Mouse (Mus musculus) neural tube, embryonic 15.5 days (tissue): ENCODE results near the gene Lamp1. TPM values are rescaled to one million over a fixed set of nuclear protein-coding genes. Genes with fewer than 3 reads are reported as not detected.

ENCODE experiments used
- ATAC-seq: fragments of 200-750 bp; cut with Nextera tagmentation; 2 replicates; pipeline ENCODE4 v1.8.0; 2017; ENCODE audit warnings: mild to moderate bottlenecking, moderate TSS enrichment, moderate library complexity; ENCODE audit not compliant: low FRiP score
- H3K27ac ChIP-seq: fragments of 300-500 bp; sonication (generic); replicated peaks from 2 replicates; pipeline ENCODE4 v1.5.1; 2015; ENCODE audit warnings: mild to moderate bottlenecking, inconsistent platforms
- H3K27me3 ChIP-seq: fragments of 300-500 bp; sonication (generic); replicated peaks from 2 replicates; pipeline ENCODE4 v1.6.1; 2015; ENCODE audit warnings: inconsistent platforms
- H3K36me3 ChIP-seq: fragments of 300-500 bp; sonication (generic); 2 replicates; pipeline ENCODE4 v1.6.1; 2015; ENCODE audit warnings: inconsistent platforms
- H3K4me1 ChIP-seq: fragments of 300-500 bp; sonication (generic); 2 replicates; pipeline ENCODE4 v1.6.1; 2015; ENCODE audit warnings: inconsistent platforms
- H3K4me2 ChIP-seq: fragments of 300-500 bp; sonication (generic); 2 replicates; pipeline ENCODE4 v1.6.1; 2015; ENCODE audit warnings: inconsistent platforms, mild to moderate bottlenecking, moderate library complexity
- H3K4me3 ChIP-seq: fragments of 300-500 bp; sonication (generic); replicated peaks from 2 replicates; pipeline ENCODE4 v1.5.1; 2015; ENCODE audit warnings: mild to moderate bottlenecking, inconsistent platforms
- H3K9ac ChIP-seq: fragments of 300-500 bp; sonication (generic); replicated peaks from 2 replicates; pipeline ENCODE4 v1.6.1; 2015; ENCODE audit warnings: mild to moderate bottlenecking, inconsistent platforms
- H3K9me3 ChIP-seq: fragments of 300-500 bp; sonication (generic); replicated peaks from 2 replicates; pipeline ENCODE4 v1.6.1; 2016; ENCODE audit warnings: inconsistent platforms
- WGBS: fragments of 180-500 bp; shearing (Covaris S2); methylation state at CpG from one replicate; pipeline ENCODE4 v1.1.7; 2015; ENCODE audit warnings: mixed read lengths; 5-methylcytosine and 5-hydroxymethylcytosine counted together
- polyA plus RNA-seq: library from polyadenylated mRNA; unstranded; fragments of >200 nt; fragmentation: Nextera tagmentation; extraction: Ambion mirVana; gene quantifications from 2 replicates; pipeline ENCODE4 v1.2.1, GENCODE M21; 2015

Gene Lamp1
- polyA plus RNA-seq, 1 experiment from 2014 or later, result 286 TPM

- Histone ChIP-seq H3K4me2 (no peak overlapping the region), H3K27me3 (no peaks in the 10 kb centered on the region), H3K9me3 (no peaks in the 10 kb centered on the region), H3K4me1 (no peaks in the 10 kb centered on the region), H3K36me3 (no peaks in the 10 kb centered on the region; the same call in 1 of the 2 replicates), H3K9ac (no peak overlapping the region), H3K4me3 (no peak overlapping the region), H3K27ac (no peak overlapping the region)
- no peak for ATAC-seq
- WGBS, result 84% methylated on average over 8 of the region's 8 CpGs
These were observed 27.9 kb downstream of the Lamp1 start for GRCm38 (mm10) chr8:13186819-13187218.

GRCm38 (mm10) chr8:13187229-13187628, 28.3 kb downstream of the Lamp1 start:
- Histone ChIP-seq H3K4me1 (no peaks in the 10 kb centered on the region), H3K9ac (no peak overlapping the region), H3K36me3 (no peaks in the 10 kb centered on the region; the same call in 1 of the 2 replicates), H3K9me3 (no peaks in the 10 kb centered on the region), H3K4me3 (no peak overlapping the region), H3K27me3 (no peaks in the 10 kb centered on the region), H3K4me2 (no peak overlapping the region), H3K27ac (no peak overlapping the region)
- ATAC-seq, result no peak
- WGBS, result 85% methylated on average over 9 of the region's 9 CpGs

GRCm38 (mm10) chr8:13187638-13188037, 28.7 kb downstream of the Lamp1 start:
- 60% methylated on average over 7 of the region's 7 CpGs for WGBS
- Histone ChIP-seq H3K27me3 (no peaks in the 10 kb centered on the region), H3K9ac (no peak overlapping the region), H3K4me3 (no peak overlapping the region), H3K4me1 (no peaks in the 10 kb centered on the region), H3K27ac (no peak overlapping the region), H3K4me2 (no peak overlapping the region), H3K36me3 (no peaks in the 10 kb centered on the region; the same call in 1 of the 2 replicates), H3K9me3 (no peaks in the 10 kb centered on the region)
- no peak for ATAC-seq

- Histone ChIP-seq H3K36me3 (no peaks in the 10 kb centered on the region; the same call in 1 of the 2 replicates), H3K9ac (no peak overlapping the region), H3K27me3 (no peaks in the 10 kb centered on the region), H3K4me1 (no peaks in the 10 kb centered on the region), H3K4me3 (no peak overlapping the region), H3K4me2 (no peak overlapping the region), H3K9me3 (no peaks in the 10 kb centered on the region), H3K27ac (no peak overlapping the region)
- WGBS, result 91% methylated on average over 13 of the region's 13 CpGs
- no peak for ATAC-seq
These were observed 29.1 kb downstream of the Lamp1 start for GRCm38 (mm10) chr8:13188052-13188555.

- Histone ChIP-seq H3K27me3 (no peaks in the 10 kb centered on the region), H3K4me1 (no peaks in the 10 kb centered on the region)
These were observed 29.9 kb downstream of the Lamp1 start for GRCm38 (mm10) chr8:13188857-13189256.

GRCm38 (mm10) chr8:13190235-13190634, 31.3 kb downstream of the Lamp1 start:
- Histone ChIP-seq H3K27me3 (no peaks in the 10 kb centered on the region), H3K4me2 (no peak overlapping the region), H3K4me3 (no peak overlapping the region), H3K36me3 (no peaks in the 10 kb centered on the region; the same call in 1 of the 2 replicates), H3K9ac (no peak overlapping the region), H3K4me1 (no peaks in the 10 kb centered on the region), H3K9me3 (no peaks in the 10 kb centered on the region), H3K27ac (no peak overlapping the region)
- no peak for ATAC-seq
- 90% methylated on average over 8 of the region's 8 CpGs for WGBS

More at GRCm38 (mm10) chr8:13188857-13189256, 29.9 kb downstream of the Lamp1 start:
- Histone ChIP-seq H3K9me3 (no peaks in the 10 kb centered on the region), H3K9ac (no peak overlapping the region), H3K4me2 (no peak overlapping the region), H3K27ac (no peak overlapping the region), H3K4me3 (no peak overlapping the region), H3K36me3 (no peaks in the 10 kb centered on the region; the same call in 1 of the 2 replicates)
- no peak for ATAC-seq
- 94% methylated on average over 1 of the region's 1 CpGs for WGBS

GRCm38 (mm10) chr8:13194818-13195217, 35.9 kb downstream of the Lamp1 start:
- Histone ChIP-seq H3K36me3 (no peaks in the 10 kb centered on the region), H3K9me3 (no peaks in the 10 kb centered on the region), H3K4me2 (no peak overlapping the region), H3K4me1 (peaks cover 5% of the 10 kb centered on the region), H3K4me3 (no peak overlapping the region), H3K9ac (no peak overlapping the region), H3K27me3 (no peaks in the 10 kb centered on the region), H3K27ac (no peak overlapping the region)
- WGBS, result 40% methylated on average over 10 of the region's 10 CpGs
- ATAC-seq, result no peak

GRCm38 (mm10) chr8:13197493-13197892, 38.5 kb downstream of the Lamp1 start:
- Histone ChIP-seq H3K4me3 (no peak overlapping the region), H3K27me3 (peaks cover 17% of the 10 kb centered on the region), H3K4me2 (no peak overlapping the region), H3K27ac (no peak overlapping the region), H3K9ac (no peak overlapping the region), H3K9me3 (no peaks in the 10 kb centered on the region), H3K36me3 (no peaks in the 10 kb centered on the region), H3K4me1 (peaks cover 18% of the 10 kb centered on the region)
- ATAC-seq, result no peak
- WGBS, result 89% methylated on average over 5 of the region's 5 CpGs

GRCm38 (mm10) chr8:13199385-13200061, 40.6 kb downstream of the Lamp1 start:
- no peaks in the 10 kb centered on the region for H3K9me3 ChIP-seq

GRCm38 (mm10) chr8:13200301-13201012, 41.5 kb downstream of the Lamp1 start, which contains the start of gene Grtp1:
Grtp1 (minus strand) TSS chr8:13200620.
- H3K27me3 ChIP-seq, result peaks cover 27% of the 10 kb centered on the region
- H3K9me3 ChIP-seq, result no peaks in the 10 kb centered on the region
- peak; percentile 72 for ATAC-seq
- H3K27ac ChIP-seq, result no peak within 1 kb of the TSS
- H3K4me2 ChIP-seq, result peak within 1 kb of the TSS; percentile 95
- H3K4me1 ChIP-seq, result peaks cover 18% of the 10 kb centered on the region
- under 1% methylated on average over 58 of the region's 58 CpGs for WGBS
- H3K9ac ChIP-seq, result peak within 1 kb of the TSS; percentile 66
- H3K36me3 ChIP-seq, result no peaks in the 10 kb centered on the region
- peak within 1 kb of the TSS; percentile 82 for H3K4me3 ChIP-seq

More at GRCm38 (mm10) chr8:13199385-13200061, 40.6 kb downstream of the Lamp1 start:
- Histone ChIP-seq H3K27ac (no peak overlapping the region), H3K9ac (0 out of 2 replicates have a peak overlapping the region, but pooled peaks have one; percentile 66), H3K27me3 (peaks cover 27% of the 10 kb centered on the region), H3K36me3 (no peaks in the 10 kb centered on the region), H3K4me1 (peaks cover 18% of the 10 kb centered on the region), H3K4me3 (peak overlapping the region; percentile 82), H3K4me2 (peak overlapping the region; percentile 95)
- WGBS, result 24% methylated on average over 14 of the region's 14 CpGs
- no peak for ATAC-seq

- Histone ChIP-seq H3K9me3 (no peaks in the 10 kb centered on the region), H3K4me2 (peak overlapping the region; percentile 95), H3K9ac (peak overlapping the region; percentile 66; the same call in 1 of the 2 replicates), H3K27me3 (peaks cover 27% of the 10 kb centered on the region), H3K4me3 (peak overlapping the region; percentile 82), H3K4me1 (peaks cover 18% of the 10 kb centered on the region), H3K27ac (no peak overlapping the region), H3K36me3 (no peaks in the 10 kb centered on the region)
- under 1% methylated on average over 18 of the region's 18 CpGs for WGBS
- ATAC-seq, result no peak
These were observed 42.0 kb downstream of the Lamp1 start for GRCm38 (mm10) chr8:13201013-13201334.

GRCm38 (mm10) chr8:13202041-13202440, 43.1 kb downstream of the Lamp1 start:
- 46% methylated on average over 3 of the region's 3 CpGs for WGBS
- no peak for ATAC-seq
- H3K9me3 ChIP-seq, result no peaks in the 10 kb centered on the region
- H3K4me2 ChIP-seq, result no peak overlapping the region
- no peak overlapping the region for H3K27ac ChIP-seq
- no peak overlapping the region for H3K4me3 ChIP-seq
- peaks cover 27% of the 10 kb centered on the region for H3K27me3 ChIP-seq
- peaks cover 18% of the 10 kb centered on the region for H3K4me1 ChIP-seq
- no peaks in the 10 kb centered on the region for H3K36me3 ChIP-seq
- no peak overlapping the region for H3K9ac ChIP-seq
